Mouse (Mus musculus): Measurements from ENCODE around the gene Gmip. TPM values are rescaled to one million over a fixed set of nuclear protein-coding genes. Genes with fewer than 3 reads are reported as not detected.

Gene Gmip
- polyA plus RNA-seq, 1 experiment = 80.2 TPM

DNA sequence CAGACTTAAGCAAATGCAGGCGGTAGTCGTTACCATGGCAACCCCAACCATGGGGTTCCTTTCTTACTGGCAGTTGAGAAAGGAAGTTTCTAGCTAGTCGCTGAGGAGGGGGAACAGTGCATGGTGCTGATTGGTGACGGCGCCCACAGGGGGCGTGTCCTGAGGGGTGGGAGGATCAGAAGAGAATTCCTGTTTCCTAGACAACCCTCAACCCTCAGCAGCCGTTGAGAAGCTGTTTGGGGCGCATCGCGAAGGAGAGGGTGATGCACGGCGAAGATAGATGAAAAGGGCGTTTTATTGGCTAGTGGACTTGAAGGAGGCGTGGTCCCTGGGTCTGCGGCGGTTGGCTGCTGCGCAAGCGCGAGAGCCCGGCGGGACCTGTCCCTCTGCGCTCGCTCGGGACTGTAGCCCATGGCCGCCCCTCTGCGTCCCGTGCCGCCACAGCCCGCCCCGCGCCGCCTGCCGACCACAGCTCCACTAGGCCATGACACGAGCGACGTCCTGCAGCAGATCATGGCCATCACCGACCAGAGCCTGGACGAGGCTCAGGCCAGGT lies 23.9 kb downstream of the Gmip start, which contains the start of gene Pbx4:
Pbx4 (plus strand) TSS at position 194 of the 556 bp plus-strand sequence.
- peak; percentile 86 for TF ChIP-seq POLR2A (IDR thresholded peaks at IDR 0.05; ENCODE audit: borderline replicate concordance, extremely low read depth, insufficient read depth, insufficient read length, poor library complexity, severe bottlenecking)
- no peak for TF ChIP-seq CTCF (IDR thresholded peaks at IDR 0.05; ENCODE audit: borderline replicate concordance, extremely low read depth, insufficient read depth, insufficient read length)
- peak; percentile 100 for DNase-seq (ENCODE audit: low read depth)

DNA sequence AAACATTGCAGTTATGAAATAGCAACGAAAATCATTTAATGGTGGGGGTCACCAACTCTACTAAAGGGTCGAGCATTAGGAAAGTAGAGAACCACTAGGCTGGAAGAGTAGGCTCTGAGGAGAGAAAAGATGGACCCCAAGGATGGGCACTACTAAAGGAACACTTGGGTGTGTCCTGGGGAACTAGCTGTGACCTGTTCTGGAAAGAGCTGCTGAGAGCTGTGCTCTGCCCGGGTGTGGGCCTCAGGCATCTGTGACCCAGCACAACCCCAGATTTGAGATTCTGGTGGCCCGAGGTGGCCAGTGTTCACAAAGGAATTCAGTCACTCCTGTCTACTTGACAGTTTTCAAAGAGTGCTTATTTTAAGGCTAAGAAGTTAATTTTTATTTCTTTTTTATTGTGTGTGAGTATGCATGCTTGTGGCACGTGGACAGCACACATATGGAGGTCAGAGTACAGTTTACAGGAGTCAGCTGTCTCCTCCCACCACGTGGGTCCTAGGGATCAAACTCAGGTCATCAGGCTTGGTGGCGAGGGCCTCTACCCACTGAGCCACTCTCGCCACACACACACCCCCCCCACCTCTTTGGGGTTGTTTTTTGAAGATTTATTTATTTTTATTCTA lies 28.7 kb downstream of the Gmip start:
- TF ChIP-seq POLR2A (IDR thresholded peaks at IDR 0.05; ENCODE audit: borderline replicate concordance, extremely low read depth, insufficient read depth, insufficient read length, poor library complexity, severe bottlenecking) (no peak), CTCF (IDR thresholded peaks at IDR 0.05; ENCODE audit: borderline replicate concordance, extremely low read depth, insufficient read depth, insufficient read length) (no peak)

DNA sequence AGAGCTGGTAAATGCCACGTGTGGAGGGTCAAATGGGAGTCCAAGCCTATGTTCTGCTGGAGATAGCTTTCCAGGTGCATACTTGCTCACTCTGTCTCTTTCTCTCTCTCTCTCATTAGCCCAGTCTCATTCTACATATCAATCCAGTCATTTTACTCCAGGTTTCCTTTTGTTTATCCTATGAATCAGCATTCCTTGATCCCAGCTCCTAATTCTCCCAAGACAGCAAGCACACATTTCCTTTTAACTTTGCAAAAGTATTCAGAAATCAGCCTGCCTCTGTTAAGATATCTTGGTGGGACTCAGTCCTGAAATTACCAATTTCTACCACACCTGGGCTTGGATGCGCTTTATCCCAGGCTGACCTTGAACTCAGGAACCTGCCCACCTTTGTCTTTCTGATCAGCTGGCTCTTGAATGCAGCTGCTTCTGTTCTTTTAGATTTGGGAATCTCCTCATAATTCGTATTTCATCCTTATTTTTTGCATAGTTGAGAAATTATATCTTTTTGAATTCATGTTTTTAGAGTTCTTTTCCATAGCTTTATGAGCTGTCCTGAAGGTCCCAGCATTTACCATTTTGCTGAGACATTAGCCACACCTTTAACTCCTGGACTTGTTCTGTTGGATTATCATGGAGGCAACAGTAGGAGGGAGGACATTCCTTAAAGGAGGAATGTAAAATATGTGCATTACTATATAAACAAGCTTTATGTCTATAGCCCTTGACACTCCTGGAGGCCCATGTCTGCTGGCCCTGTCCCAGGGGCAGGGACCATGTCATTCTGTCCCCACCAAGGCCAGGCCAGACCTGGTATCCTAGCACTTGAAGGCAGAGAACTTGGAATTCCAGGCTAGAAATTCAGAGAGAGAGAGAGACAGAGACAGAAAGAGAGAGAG lies 38.9 kb downstream of the Gmip start:
- TF ChIP-seq CTCF (IDR thresholded peaks at IDR 0.05; ENCODE audit: borderline replicate concordance, extremely low read depth, insufficient read depth, insufficient read length) = no peak

More for the DNA sequence above, 28.7 kb downstream of the Gmip start:
- DNase-seq (ENCODE audit: low read depth) = no peak

DNA sequence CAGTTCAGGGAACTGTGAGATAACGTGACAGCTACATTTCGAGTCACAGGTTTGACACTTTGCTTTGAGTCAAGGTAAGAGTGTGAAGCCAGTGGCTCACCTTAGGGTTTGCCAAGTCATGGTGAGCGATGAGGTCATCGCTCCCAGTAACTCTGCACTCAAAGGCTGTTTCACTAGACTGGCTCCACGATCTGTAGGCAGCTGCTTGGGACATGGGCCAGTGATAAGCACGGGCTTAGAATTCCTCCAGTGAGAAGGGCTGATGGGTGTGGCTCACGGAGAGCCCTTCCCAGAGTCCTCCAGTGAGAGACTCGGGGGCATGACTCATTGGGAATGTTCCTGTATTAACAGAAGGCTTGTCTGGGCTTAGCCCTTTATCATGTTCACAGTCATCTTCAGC lies 40.5 kb downstream of the Gmip start:
- TF ChIP-seq CTCF (IDR thresholded peaks at IDR 0.05; ENCODE audit: borderline replicate concordance, extremely low read depth, insufficient read depth, insufficient read length) (no peak), POLR2A (IDR thresholded peaks at IDR 0.05; ENCODE audit: borderline replicate concordance, extremely low read depth, insufficient read depth, insufficient read length, poor library complexity, severe bottlenecking) (no peak)
- no peak for DNase-seq (ENCODE audit: low read depth)

More for the DNA sequence above, 38.9 kb downstream of the Gmip start:
- no peak for DNase-seq (ENCODE audit: low read depth)

DNA sequence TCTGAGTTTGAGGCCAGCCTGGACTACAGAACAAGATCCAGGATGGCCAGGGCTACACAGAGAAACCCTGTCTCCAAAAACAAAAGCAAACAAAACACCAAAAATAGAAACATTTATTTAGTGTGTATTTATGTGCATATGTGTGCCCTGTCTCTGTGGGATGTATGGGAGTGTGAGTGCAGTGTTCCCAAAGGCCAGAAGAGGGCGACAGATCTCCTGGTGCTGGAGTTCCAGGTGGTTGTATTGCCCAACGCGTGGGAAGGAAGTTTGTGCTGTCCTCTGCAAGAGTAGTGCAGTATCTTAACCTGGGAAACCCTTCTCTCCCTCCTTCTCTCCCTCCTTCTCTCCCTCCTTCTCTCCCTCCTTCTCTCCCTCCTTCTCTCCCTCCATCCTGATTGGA lies 41.4 kb downstream of the Gmip start:
- TF ChIP-seq POLR2A (IDR thresholded peaks at IDR 0.05; ENCODE audit: borderline replicate concordance, extremely low read depth, insufficient read depth, insufficient read length, poor library complexity, severe bottlenecking) = no peak
- TF ChIP-seq CTCF (IDR thresholded peaks at IDR 0.05; ENCODE audit: borderline replicate concordance, extremely low read depth, insufficient read depth, insufficient read length) = peak; percentile 47; the same call in 1 of the 2 replicates
- no peak for DNase-seq (ENCODE audit: low read depth)

DNA sequence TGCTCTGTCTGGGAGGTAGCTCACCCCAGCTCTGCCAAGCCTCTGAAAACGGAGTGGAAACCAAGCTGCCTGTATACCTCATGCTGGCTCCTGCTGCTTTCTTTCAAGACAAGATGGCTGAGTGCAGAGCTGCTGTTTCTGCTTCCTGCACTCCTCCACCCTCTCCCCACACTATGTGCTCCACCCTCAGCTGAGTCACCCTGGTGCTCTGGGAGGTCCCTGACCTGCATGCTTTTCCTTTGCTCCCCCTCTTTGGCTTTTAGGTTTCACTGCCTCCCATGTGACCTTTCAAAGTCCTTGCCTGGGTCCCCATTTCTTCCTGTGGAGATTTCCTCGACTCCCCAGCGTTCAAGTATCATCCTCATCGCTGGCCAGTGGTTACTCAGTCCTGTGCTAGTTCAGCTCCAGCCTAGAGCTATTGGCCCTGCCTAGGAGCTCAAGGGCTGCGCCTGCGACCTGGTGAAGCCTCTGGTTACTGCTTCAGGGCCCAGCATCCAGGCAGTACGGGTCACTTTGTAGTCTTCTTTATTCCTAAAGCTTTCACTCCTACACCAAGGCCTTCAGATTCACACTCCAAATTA lies 42.5 kb downstream of the Gmip start:
- no peak for DNase-seq (ENCODE audit: low read depth)
- no peak for TF ChIP-seq POLR2A (IDR thresholded peaks at IDR 0.05; ENCODE audit: borderline replicate concordance, extremely low read depth, insufficient read depth, insufficient read length, poor library complexity, severe bottlenecking)
- no peak for TF ChIP-seq CTCF (IDR thresholded peaks at IDR 0.05; ENCODE audit: borderline replicate concordance, extremely low read depth, insufficient read depth, insufficient read length)

DNA sequence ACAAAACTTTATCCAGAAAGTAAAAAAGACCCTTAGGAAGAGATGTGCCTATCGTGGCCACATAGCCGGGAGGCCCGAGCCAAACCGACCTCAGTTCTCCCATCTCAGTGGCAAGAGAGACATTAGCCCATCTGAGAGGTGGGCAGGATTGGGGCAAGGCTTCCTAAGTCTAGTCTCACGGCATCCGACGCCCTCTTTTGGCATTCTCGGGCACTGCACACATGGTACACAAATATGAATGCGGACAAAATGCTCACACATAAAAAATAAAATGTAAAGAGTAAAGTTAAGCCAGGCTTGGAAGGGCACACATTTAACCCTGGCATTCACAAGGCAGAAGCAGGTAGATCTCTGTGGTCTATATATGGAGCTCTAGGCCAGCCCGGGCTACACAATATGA lies 45.4 kb downstream of the Gmip start:
- no peak for DNase-seq (ENCODE audit: low read depth)
- TF ChIP-seq POLR2A (IDR thresholded peaks at IDR 0.05; ENCODE audit: borderline replicate concordance, extremely low read depth, insufficient read depth, insufficient read length, poor library complexity, severe bottlenecking) (no peak), CTCF (IDR thresholded peaks at IDR 0.05; ENCODE audit: borderline replicate concordance, extremely low read depth, insufficient read depth, insufficient read length) (no peak)

DNA sequence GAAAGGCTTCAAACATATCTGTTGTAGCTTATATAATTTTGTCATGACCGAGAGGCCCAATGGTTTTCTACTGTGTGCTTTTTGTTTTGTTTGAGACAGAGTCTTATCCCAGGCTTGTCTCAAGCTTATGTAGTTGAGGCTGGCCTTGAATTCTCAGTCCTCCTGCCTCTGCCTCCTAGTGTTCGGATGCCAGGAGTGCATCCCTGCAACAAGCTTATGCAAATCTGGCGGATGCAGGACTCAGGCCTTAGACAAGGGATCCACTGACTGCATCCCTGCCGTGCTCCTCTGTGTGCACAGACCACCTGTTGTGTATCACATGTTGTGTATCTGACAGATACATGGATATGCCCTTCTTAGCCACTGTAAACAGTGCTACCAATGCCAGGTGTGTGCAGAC lies 52.3 kb downstream of the Gmip start:
- DNase-seq (ENCODE audit: low read depth) = peak; percentile 24

DNA sequence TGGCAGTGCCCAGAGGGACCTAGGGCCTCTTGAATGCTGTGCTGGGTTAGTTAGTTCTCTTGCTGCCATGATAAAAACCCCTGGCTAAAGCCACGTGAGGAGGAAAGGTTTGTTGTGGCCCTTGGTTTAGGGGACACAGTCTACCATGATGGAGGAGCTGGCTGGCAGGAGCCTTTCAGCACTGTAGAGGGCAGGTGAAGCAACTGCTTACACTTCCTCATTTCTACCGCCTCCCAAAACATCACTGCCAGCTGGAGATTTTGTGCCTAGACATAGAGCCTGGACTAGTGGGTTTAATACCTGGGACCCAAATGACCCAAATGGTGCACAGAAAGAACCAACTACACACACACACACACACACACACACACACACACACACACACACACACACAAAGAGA lies 52.8 kb downstream of the Gmip start:
- DNase-seq (ENCODE audit: low read depth) = no peak
- TF ChIP-seq CTCF (IDR thresholded peaks at IDR 0.05; ENCODE audit: borderline replicate concordance, extremely low read depth, insufficient read depth, insufficient read length) (no peak), POLR2A (IDR thresholded peaks at IDR 0.05; ENCODE audit: borderline replicate concordance, extremely low read depth, insufficient read depth, insufficient read length, poor library complexity, severe bottlenecking) (no peak)

More for the DNA sequence above, 52.3 kb downstream of the Gmip start:
- no peak for TF ChIP-seq POLR2A (IDR thresholded peaks at IDR 0.05; ENCODE audit: borderline replicate concordance, extremely low read depth, insufficient read depth, insufficient read length, poor library complexity, severe bottlenecking)
- TF ChIP-seq CTCF (IDR thresholded peaks at IDR 0.05; ENCODE audit: borderline replicate concordance, extremely low read depth, insufficient read depth, insufficient read length) = peak; percentile 23; the same call in 1 of the 2 replicates

DNA sequence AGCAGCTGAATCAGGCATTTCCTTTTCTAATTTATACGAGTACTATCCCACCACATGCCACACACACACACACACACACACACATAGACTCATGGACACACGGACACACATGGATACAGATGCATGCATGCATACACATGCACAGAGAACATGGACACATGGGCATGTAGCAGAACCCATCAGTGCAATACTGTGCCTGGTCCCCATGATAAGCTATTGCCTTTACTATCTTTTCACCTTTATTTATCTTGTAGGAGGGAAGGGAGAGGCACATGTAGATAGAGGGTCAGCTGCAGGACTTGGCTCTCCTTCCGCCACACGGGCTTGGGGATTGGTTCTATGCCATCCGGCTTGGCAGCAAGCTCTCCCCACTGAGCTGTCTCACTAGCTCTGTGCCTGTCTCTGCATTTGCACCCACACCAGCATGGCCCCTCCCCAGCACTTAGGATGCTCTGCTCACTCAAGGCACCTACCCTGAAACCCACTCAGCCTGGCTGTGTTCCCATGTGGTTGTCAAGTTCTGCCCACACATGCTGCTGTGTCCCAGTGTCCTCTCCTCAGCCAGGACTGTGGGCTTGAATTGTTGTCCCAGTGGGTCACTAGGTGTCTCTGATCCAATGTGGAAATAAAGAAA lies 55.0 kb downstream of the Gmip start:
- DNase-seq (ENCODE audit: low read depth) = no peak
- TF ChIP-seq POLR2A (IDR thresholded peaks at IDR 0.05; ENCODE audit: borderline replicate concordance, extremely low read depth, insufficient read depth, insufficient read length, poor library complexity, severe bottlenecking) (no peak), CTCF (IDR thresholded peaks at IDR 0.05; ENCODE audit: borderline replicate concordance, extremely low read depth, insufficient read depth, insufficient read length) (no peak)

DNA sequence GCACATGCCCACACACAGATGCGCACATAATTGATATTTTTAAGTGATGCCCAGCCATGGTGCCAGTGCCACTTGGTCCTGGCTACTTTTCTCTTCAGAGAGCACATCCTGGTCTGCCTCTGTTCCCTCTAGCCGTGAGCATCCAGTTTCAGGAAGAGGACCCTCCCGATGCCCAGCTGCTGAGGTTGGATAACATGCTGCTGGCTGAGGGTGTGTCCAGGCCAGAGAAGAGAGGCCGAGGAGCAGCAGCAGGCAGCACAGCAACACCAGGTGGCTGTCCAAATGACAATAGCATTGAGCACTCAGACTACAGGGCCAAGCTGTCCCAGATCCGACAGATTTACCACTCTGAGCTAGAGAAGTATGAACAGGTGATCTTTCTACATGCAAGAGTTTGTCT lies 55.7 kb downstream of the Gmip start:
- no peak for TF ChIP-seq POLR2A (IDR thresholded peaks at IDR 0.05; ENCODE audit: borderline replicate concordance, extremely low read depth, insufficient read depth, insufficient read length, poor library complexity, severe bottlenecking)
- no peak for TF ChIP-seq CTCF (IDR thresholded peaks at IDR 0.05; ENCODE audit: borderline replicate concordance, extremely low read depth, insufficient read depth, insufficient read length)
- DNase-seq (ENCODE audit: low read depth) = no peak
